Mouse (Mus musculus): ENCODE data around the gene Dhx9.
"Not testable (repeated sequence)": the region's sequence is repeated elsewhere in the genome, so short reads cannot be mapped to it uniquely, and the experiment has no call there.

Gene Dhx9

GRCm38 (mm10) chr1:153485201-153485796 lies 2.2 kb downstream of the Dhx9 start:
- no peak for DNase-seq

DNA sequence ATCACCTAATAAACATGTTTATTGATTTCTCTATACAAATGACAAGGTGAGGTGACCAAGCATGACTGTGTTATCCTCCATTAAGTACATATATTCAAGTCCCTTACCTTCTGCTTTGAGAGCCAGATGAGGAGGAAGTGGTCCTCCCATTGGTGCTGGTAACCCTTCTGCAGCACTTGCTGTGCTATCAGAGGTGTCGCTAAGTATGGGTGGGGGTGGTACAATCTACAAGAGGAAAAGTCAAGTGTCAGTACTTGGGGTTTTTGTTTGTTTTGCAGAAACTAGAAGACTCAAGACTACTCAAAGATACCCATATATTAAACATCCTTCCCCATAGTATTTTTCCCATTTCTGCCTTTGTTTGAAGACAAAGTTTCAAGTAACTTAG lies 6.4 kb downstream of the Dhx9 start:
- DNase-seq = no peak

DNA sequence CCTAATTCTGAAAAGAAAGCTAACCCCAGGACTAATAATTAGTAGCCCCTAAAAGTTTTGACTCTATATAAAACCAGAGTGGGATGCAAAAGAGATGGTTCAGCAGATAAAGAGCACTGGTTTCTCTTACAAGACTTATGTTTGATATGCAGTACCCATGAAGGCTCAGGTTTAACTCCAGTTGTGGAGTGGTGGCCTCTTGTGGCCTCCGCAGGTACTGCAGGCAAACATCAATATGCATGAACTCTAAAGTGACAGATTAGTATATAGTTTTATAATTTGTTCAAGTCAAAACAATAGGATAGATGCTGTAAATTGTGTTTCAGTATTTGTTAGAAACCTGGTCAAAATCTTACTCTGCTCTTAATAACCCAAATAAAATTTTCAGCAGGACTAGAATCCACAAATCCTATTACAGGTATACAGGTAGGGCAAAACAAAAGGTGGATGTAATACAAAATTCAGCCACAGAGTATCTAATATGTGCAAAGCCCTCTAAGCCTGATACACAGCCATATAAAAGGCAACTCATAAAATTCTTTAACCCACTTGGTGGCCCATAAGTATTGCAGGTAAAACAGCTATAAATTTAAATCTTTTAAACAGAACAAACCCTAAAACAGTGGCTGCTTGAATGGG lies 7.0 kb downstream of the Dhx9 start:
- peak; percentile 91 for DNase-seq

DNA sequence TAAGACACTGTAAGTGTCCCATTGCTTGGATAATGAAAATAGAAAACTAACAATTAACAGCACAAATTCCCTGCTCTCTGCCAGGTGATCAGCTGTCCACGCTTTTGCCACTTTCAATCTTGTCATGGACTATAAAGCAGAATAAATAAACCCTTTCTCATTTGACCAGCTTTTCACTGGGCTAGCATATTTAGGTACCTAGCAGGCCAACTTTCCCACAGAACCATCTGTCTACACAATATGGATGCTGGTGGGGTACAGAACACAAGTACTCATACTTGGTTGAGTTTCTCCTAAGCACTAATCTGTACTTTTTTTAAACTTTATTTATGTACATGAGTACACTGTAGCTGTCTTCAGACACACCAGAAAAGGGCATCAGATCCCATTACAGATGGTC lies 8.2 kb downstream of the Dhx9 start:
- no peak for DNase-seq

- no peak for DNase-seq
Observed at GRCm38 (mm10) chr1:153461796-153462195, 25.7 kb downstream of the Dhx9 start.

- DNase-seq = no peak
Observed at GRCm38 (mm10) chr1:153456137-153456536, 31.3 kb downstream of the Dhx9 start.

DNA sequence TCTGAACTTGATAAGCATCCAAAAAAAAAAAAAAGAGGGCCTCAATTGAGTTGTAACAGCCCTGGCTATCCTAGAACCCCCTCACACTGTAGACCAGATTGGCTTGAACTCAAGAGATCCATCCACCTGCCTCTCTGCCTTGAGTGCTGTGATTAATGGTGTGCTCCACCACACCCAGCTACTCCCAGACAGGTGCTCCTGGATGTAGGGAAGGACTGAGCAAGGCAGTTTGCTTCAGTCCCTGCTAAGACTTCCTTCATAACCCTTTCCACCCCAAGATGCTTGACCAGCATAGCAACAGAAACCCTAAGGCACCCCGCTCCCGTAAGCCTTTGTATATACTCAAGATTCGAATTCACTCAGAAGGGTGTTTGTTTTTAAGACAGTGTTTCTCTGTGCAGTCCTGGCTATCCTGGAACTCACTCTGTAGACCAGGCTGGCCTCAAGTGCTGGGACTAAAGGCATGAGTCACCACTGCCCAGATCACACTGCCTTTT lies 34.3 kb downstream of the Dhx9 start:
- no peak for DNase-seq

- DNase-seq = peak; percentile 75
Observed at GRCm38 (mm10) chr1:153451237-153452154, 36.0 kb downstream of the Dhx9 start.

- no peak for DNase-seq
Observed at GRCm38 (mm10) chr1:153446120-153446831, 41.2 kb downstream of the Dhx9 start.

GRCm38 (mm10) chr1:153443632-153444031 lies 43.8 kb downstream of the Dhx9 start:
- no peak for DNase-seq

- DNase-seq = no peak
Observed at GRCm38 (mm10) chr1:153443019-153443418, 44.4 kb downstream of the Dhx9 start.

GRCm38 (mm10) chr1:153441656-153442055 lies 45.8 kb downstream of the Dhx9 start:
- DNase-seq = no peak

GRCm38 (mm10) chr1:153440752-153441151 lies 46.7 kb downstream of the Dhx9 start:
- DNase-seq = no peak

DNA sequence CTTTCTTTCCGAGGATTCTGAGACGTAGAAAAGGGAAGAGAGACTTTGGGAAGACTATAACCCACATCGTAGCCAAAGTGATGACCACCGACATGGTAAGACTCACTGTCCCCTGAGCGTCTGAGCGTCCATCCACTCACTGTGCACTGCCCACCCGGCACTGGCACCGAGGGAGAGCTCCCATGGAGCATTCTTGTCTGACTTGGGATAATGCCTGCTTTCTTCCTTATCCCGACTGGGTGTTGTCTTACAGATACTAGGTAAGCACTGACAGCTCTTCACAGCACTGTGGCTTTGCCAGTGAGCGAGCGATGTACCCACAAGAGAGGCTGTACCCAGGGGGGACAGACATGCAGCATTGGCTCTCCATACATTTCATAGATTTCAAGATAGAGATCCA lies 49.9 kb downstream of the Dhx9 start:
- DNase-seq = no peak

DNA sequence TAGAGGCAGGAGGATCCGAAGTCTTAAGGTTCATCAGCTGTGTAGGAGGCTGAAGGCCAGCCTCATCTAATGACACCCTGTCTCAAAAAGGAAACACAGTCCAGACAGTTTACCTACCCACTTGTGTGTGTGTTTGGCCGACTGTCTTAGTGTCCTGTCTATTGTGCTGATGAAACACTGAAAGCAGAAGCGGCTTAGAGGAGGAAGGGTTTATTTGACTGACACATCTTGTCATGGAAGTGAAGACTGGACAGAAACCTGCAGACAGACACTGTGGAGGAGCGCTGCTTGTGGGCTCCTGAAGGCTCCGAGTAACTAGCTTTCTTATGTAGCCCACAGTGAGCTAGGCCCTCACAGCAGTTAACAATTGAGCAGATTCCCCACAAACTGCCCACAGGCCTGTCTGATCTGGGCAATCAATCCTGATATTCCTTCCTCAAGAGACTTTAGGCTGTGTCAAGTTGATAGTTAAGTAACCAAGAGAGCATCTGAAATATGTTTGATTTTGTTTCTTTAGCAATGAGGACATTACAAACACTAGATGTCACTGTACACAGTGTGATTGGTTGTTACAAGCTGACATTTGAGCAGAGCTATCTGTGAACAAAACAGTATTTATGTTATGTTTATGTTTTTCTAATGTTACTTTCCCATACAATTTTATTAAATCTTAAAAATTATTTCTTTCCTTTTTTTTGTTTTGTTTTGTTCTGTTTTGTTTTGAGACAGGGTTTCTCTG lies 53.4 kb downstream of the Dhx9 start:
- DNase-seq = no peak

DNA sequence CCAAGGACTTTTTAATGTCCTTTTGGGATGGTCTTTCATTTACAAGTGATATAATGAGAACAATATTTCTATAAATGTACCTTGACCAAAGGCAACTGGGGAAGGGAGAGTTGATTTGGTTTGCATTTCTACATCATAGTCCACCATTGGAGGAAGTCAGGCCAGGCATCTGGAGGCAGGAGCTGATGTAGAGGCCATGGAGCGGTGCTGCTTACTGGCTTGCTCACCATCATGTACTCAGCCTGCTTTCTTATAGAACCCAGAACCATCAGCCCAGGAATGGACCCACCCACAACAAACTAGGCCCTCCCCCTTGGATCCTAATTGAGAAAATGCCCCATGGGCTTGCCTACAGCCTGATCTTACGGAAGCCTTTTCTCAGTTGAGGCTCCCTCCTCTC lies 55.1 kb downstream of the Dhx9 start:
- DNase-seq = no peak

DNA sequence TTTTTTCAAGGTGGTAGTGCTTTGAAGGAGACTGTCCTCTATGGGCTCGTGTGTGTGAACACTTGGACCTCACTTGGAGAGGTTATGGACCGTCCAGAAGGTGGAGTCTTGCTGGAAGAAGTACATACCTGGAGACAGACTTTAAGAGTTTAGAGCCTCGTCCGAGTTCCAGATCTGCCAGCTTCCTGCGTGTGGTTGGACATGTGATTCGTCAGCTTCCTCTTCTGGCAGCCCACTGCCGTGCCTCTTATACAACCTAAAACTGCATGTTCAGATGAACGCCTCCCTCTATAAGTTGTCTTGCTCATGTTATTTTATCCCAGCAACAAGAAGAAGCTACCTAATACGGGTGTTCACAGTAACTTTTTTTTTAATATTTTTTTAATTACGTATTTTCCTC lies 55.8 kb downstream of the Dhx9 start:
- DNase-seq = peak; percentile 30

- no peak for DNase-seq
Observed at GRCm38 (mm10) chr1:153431158-153431557, 56.3 kb downstream of the Dhx9 start.

GRCm38 (mm10) chr1:153424770-153425584 lies 62.5 kb downstream of the Dhx9 start, which contains the start of gene Shcbp1l:
Shcbp1l (plus strand) TSS chr1:153425162.
- DNase-seq = peak; percentile 87

- no peak for DNase-seq
Observed at GRCm38 (mm10) chr1:153424271-153424670, 63.2 kb downstream of the Dhx9 start.

- not testable (repeated sequence) for DNase-seq
Observed at GRCm38 (mm10) chr1:153417805-153418204, 69.7 kb downstream of the Dhx9 start.

All from thymus, postnatal 4 days (tissue).